Mouse (Mus musculus) neural tube, embryonic 13.5 days (tissue): ENCODE data around the gene Gtf2i. TPM values are rescaled to one million over a fixed set of nuclear protein-coding genes. Genes with fewer than 3 reads are reported as not detected.

Source experiments
- ATAC-seq: fragments of 200-750 bp; cut with Nextera tagmentation; 2 replicates; pipeline ENCODE4 v1.8.0; 2017; ENCODE audit warnings: low read depth, mild to moderate bottlenecking, moderate TSS enrichment, moderate library complexity
- H3K27ac ChIP-seq: fragments of 300-500 bp; sonication (generic); replicated peaks from 2 replicates; pipeline ENCODE4 v1.5.1; 2015; ENCODE audit warnings: moderate library complexity, mild to moderate bottlenecking, inconsistent platforms
- H3K27me3 ChIP-seq: fragments of 300-500 bp; sonication (generic); 2 replicates; pipeline ENCODE4 v1.6.1; 2015; ENCODE audit warnings: mild to moderate bottlenecking, inconsistent platforms
- H3K36me3 ChIP-seq: fragments of 300-500 bp; sonication (generic); 2 replicates; pipeline ENCODE4 v1.6.1; 2015; ENCODE audit warnings: mild to moderate bottlenecking, inconsistent platforms
- H3K4me1 ChIP-seq: fragments of 300-500 bp; sonication (generic); replicated peaks from 2 replicates; pipeline ENCODE4 v1.6.1; 2015; ENCODE audit warnings: inconsistent platforms
- H3K4me2 ChIP-seq: fragments of 300-500 bp; sonication (generic); 2 replicates; pipeline ENCODE4 v1.6.1; 2015; ENCODE audit warnings: inconsistent platforms, mild to moderate bottlenecking, moderate library complexity
- H3K4me3 ChIP-seq: fragments of 300-500 bp; sonication (generic); 2 replicates; pipeline ENCODE4 v1.5.1; 2015; ENCODE audit warnings: mild to moderate bottlenecking, inconsistent platforms
- H3K9ac ChIP-seq: fragments of 300-500 bp; sonication (generic); 2 replicates; pipeline ENCODE4 v1.6.1; 2015; ENCODE audit warnings: moderate library complexity, mild to moderate bottlenecking, inconsistent platforms
- H3K9me3 ChIP-seq: fragments of 300-500 bp; sonication (generic); 2 replicates; pipeline ENCODE4 v1.6.1; 2016; ENCODE audit warnings: inconsistent platforms
- WGBS: fragments of 180-500 bp; shearing (Covaris S2); methylation state at CpG from one replicate; pipeline ENCODE4 v1.1.7; 2015; 5-methylcytosine and 5-hydroxymethylcytosine counted together
- microRNA-seq: library from miRNA; unstranded; fragments of <30 nt; microRNA quantifications from one replicate; pipeline ENCODE4, GENCODE M21; 2016
- polyA plus RNA-seq: library from polyadenylated mRNA; unstranded; fragments of >200 nt; fragmentation: Nextera tagmentation; extraction: Ambion mirVana; gene quantifications from 2 replicates; pipeline ENCODE4 v1.2.1, GENCODE M21; 2015

The Gtf2i gene
- polyA plus RNA-seq, 1 experiment from 2014 or later: 188 TPM

GRCm38 (mm10) chr5:134217900-134218299, 96.7 kb downstream of the Gtf2i start:
- no peak overlapping the region for H3K4me3 ChIP-seq
- whole genome bisulfite sequencing: 94% methylated on average over 7 of the region's 7 CpGs
- H3K4me1 ChIP-seq: peaks cover 20% of the 10 kb centered on the region
- H3K4me2 ChIP-seq: no peak overlapping the region
- no peak overlapping the region for H3K27ac ChIP-seq
- H3K36me3 ChIP-seq: peaks cover 38% of the 10 kb centered on the region
- H3K9ac ChIP-seq: no peak overlapping the region
- no peak for ATAC-seq
- H3K9me3 ChIP-seq: no peaks in the 10 kb centered on the region
- H3K27me3 ChIP-seq: peaks cover 20% of the 10 kb centered on the region

- peaks cover 11% of the 10 kb centered on the region for H3K4me1 ChIP-seq
- no peak for ATAC-seq
- WGBS: 63% methylated on average over 12 of the region's 12 CpGs
Observed at GRCm38 (mm10) chr5:134214021-134214806, 100.3 kb downstream of the Gtf2i start.

GRCm38 (mm10) chr5:134209931-134210554, 104.5 kb downstream of the Gtf2i start:
- peaks cover 39% of the 10 kb centered on the region for H3K36me3 ChIP-seq
- H3K4me1 ChIP-seq: peaks cover 6% of the 10 kb centered on the region
- H3K27me3 ChIP-seq: no peaks in the 10 kb centered on the region
- H3K4me3 ChIP-seq: no peak overlapping the region
- H3K9ac ChIP-seq: no peak overlapping the region
- ATAC-seq: no peak
- no peaks in the 10 kb centered on the region for H3K9me3 ChIP-seq
- 72% methylated on average over 11 of the region's 11 CpGs for WGBS
- no peak overlapping the region for H3K27ac ChIP-seq
- no peak overlapping the region for H3K4me2 ChIP-seq

More at GRCm38 (mm10) chr5:134214021-134214806, 100.3 kb downstream of the Gtf2i start:
- H3K9me3 ChIP-seq: no peaks in the 10 kb centered on the region
- no peak overlapping the region for H3K9ac ChIP-seq
- H3K27me3 ChIP-seq: no peaks in the 10 kb centered on the region
- no peak overlapping the region for H3K27ac ChIP-seq
- H3K36me3 ChIP-seq: peaks cover 50% of the 10 kb centered on the region
- no peak overlapping the region for H3K4me3 ChIP-seq
- H3K4me2 ChIP-seq: no peak overlapping the region

- no peak overlapping the region for H3K9ac ChIP-seq
- no peak overlapping the region for H3K27ac ChIP-seq
- H3K27me3 ChIP-seq: no peaks in the 10 kb centered on the region
- H3K4me2 ChIP-seq: no peak overlapping the region
- 82% methylated on average over 10 of the region's 10 CpGs for WGBS
- H3K4me3 ChIP-seq: no peak overlapping the region
- ATAC-seq: no peak
- H3K4me1 ChIP-seq: no peaks in the 10 kb centered on the region
- H3K36me3 ChIP-seq: peaks cover 45% of the 10 kb centered on the region
- no peaks in the 10 kb centered on the region for H3K9me3 ChIP-seq
Observed at GRCm38 (mm10) chr5:134206721-134207120, 107.8 kb downstream of the Gtf2i start.

GRCm38 (mm10) chr5:134193664-134194063, 120.9 kb downstream of the Gtf2i start:
- Histone ChIP-seq H3K9ac (no peak overlapping the region), H3K4me3 (no peak overlapping the region), H3K4me2 (no peak overlapping the region), H3K9me3 (no peaks in the 10 kb centered on the region), H3K36me3 (peaks cover 36% of the 10 kb centered on the region), H3K4me1 (no peaks in the 10 kb centered on the region), H3K27me3 (no peaks in the 10 kb centered on the region), H3K27ac (no peak overlapping the region)
- WGBS: 90% methylated on average over 8 of the region's 8 CpGs
- ATAC-seq: no peak

GRCm38 (mm10) chr5:134188571-134188970, 126.0 kb downstream of the Gtf2i start:
- 50% methylated on average over 7 of the region's 7 CpGs for WGBS
- Histone ChIP-seq H3K4me2 (no peak overlapping the region), H3K4me1 (peaks cover 2% of the 10 kb centered on the region), H3K27ac (no peak overlapping the region), H3K27me3 (no peaks in the 10 kb centered on the region), H3K36me3 (peaks cover 6% of the 10 kb centered on the region; the same call in 1 of the 2 replicates), H3K9ac (0 out of 2 replicates have a peak overlapping the region, but pooled peaks have one; percentile 14), H3K9me3 (no peaks in the 10 kb centered on the region), H3K4me3 (no peak overlapping the region)
- no peak for ATAC-seq

Small RNA genes within 50 kb of the gene (microRNA-seq; reads per million reads assigned to microRNA genes)
- gene Mir3965: not detected

Other genes with a start within 250 kb of the Gtf2i start
- gene Castor2, start 215.0 kb downstream of the Gtf2i start, polyA plus RNA-seq: 20.9 and 22.0 TPM in 2 replicates
- gene Rcc1l, start 138.0 kb downstream of the Gtf2i start, polyA plus RNA-seq: 14.9 and 16.6 TPM in 2 replicates
- 13.9 and 14.4 TPM in 2 replicates for gene Gtf2ird2, start 130.7 kb downstream of the Gtf2i start, polyA plus RNA-seq
- gene Ncf1, start 85.1 kb downstream of the Gtf2i start, polyA plus RNA-seq: 3.1 and 3.5 TPM in 2 replicates
- 63.1 and 85.8 TPM in 2 replicates for gene Gtf2ird1, start 142.0 kb upstream of the Gtf2i start, polyA plus RNA-seq
- gene Clip2, start 237.7 kb upstream of the Gtf2i start, polyA plus RNA-seq: 11.9 and 12.6 TPM in 2 replicates
- 0.31 and 0.85 TPM in 2 replicates for gene Syna, start 245.4 kb upstream of the Gtf2i start, polyA plus RNA-seq